In the genomic region with DNA sequence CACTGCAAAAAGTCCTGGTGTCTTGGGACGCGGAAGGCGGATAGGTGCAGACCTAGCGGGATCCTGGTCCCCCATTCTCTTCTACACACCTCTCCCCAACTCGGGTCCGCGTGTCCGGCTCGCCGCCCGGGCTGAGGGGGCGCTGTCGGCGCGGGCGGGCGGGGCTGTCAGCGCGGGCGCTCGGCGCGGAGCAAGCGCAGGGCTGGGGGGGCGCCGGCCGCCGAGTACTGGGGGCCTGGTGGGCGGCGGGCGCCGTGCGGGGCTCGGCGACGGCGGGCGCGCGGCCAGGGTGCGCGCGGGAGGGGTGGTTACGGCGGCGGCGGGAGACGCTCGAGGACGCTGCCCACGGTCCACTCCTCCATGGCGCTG, we compare ENCODE assay signal across 8 mouse cellular contexts. TPM values are rescaled to one million over a fixed set of nuclear protein-coding genes. Genes with fewer than 3 reads are reported as not detected.
DNase-seq lines count a peak whose midpoint lies in the region; ATAC-seq lines count a peak whose summit lies in the region.
"Had no signal": no experiment of that assay in that cellular context is flagged by ENCODE, and none has a peak within 500 bp of the region (broad histone marks: within the 10 kb centered on the region; RNA-seq: fewer than 3 reads in every experiment).

No protein-coding gene starts in this region.

- H3K4me2 ChIP-seq in heart, embryonic 15.5 days = peak overlapping the region; percentile 92
- H3K4me2 ChIP-seq in liver, embryonic 13.5 days = peak overlapping the region; percentile 63
- H3K4me2 ChIP-seq in stomach, embryonic 16.5 days (ENCODE audit: low read depth, low read length) = peak overlapping the region; percentile 67

- DNase-seq in right cerebral cortex, postnatal 4 days = peak; percentile 55
- DNase-seq in right cerebral cortex, adult 2 months (ENCODE audit: low spot score in 2 of 2) = no peak
- DNase-seq in liver, embryonic 13.5 days = no peak
- DNase-seq in natural killer cell, adult 2 months (ENCODE audit: low spot score in 2 of 2) = no peak
- DNase-seq in thymus, postnatal 25 days = no peak

- no peaks in the 10 kb centered on the region for H3K9me3 ChIP-seq in heart, embryonic 15.5 days (replicated peaks)
- H3K9me3 ChIP-seq in liver, embryonic 13.5 days (replicated peaks) = no peaks in the 10 kb centered on the region
- no peaks in the 10 kb centered on the region for H3K9me3 ChIP-seq in stomach, embryonic 16.5 days (replicated peaks; ENCODE audit: control insufficient read depth, low read length)

- ATAC-seq in heart, embryonic 15.5 days (replicated peaks; ENCODE audit: insufficient number of reproducible peaks, insufficient read depth, low FRiP score, low read depth) = no peak
- ATAC-seq in liver, embryonic 13.5 days (ENCODE audit: low read depth) = no peak
- no peak for ATAC-seq in stomach, embryonic 16.5 days (ENCODE audit: insufficient read depth, low FRiP score)
- ATAC-seq: activated CD4-positive, CD25-positive, alpha-beta regulatory T cell, adult 4 months had no signal

- H3K9ac ChIP-seq in heart, embryonic 15.5 days = no peak overlapping the region
- no peak overlapping the region for H3K9ac ChIP-seq in liver, embryonic 13.5 days
- H3K9ac ChIP-seq in stomach, embryonic 16.5 days (ENCODE audit: low read length) = peak overlapping the region; percentile 17; the same call in 1 of the 2 replicates

- under 1% methylated on average over 29 of the region's 52 CpGs for WGBS in heart, embryonic 15.5 days
- WGBS in liver, embryonic 13.5 days (ENCODE audit: insufficient replicate concordance) = 0% methylated on average over 46 of the region's 52 CpGs
- WGBS in stomach, embryonic 16.5 days = 1% methylated on average over 50 of the region's 52 CpGs

- peaks cover 36% of the 10 kb centered on the region for H3K4me1 ChIP-seq in heart, embryonic 15.5 days (replicated peaks)
- H3K4me1 ChIP-seq in liver, embryonic 13.5 days (replicated peaks) = peaks cover 28% of the 10 kb centered on the region
- peaks cover 26% of the 10 kb centered on the region; the same call in 1 of the 2 replicates for H3K4me1 ChIP-seq in stomach, embryonic 16.5 days (ENCODE audit: control insufficient read depth, insufficient read depth, low read length)

- no peak overlapping the region for H3K27ac ChIP-seq in heart, embryonic 15.5 days
- H3K27ac ChIP-seq in liver, embryonic 13.5 days = no peak overlapping the region
- H3K27ac ChIP-seq in stomach, embryonic 16.5 days (ENCODE audit: low read length) = no peak overlapping the region

- no peaks in the 10 kb centered on the region for H3K36me3 ChIP-seq in heart, embryonic 15.5 days
- no peaks in the 10 kb centered on the region for H3K36me3 ChIP-seq in liver, embryonic 13.5 days
- no peaks in the 10 kb centered on the region for H3K36me3 ChIP-seq in stomach, embryonic 16.5 days (ENCODE audit: control insufficient read depth, insufficient read depth, low read length)

- H3K4me3 ChIP-seq in heart, embryonic 15.5 days = peak overlapping the region; percentile 60
- H3K4me3 ChIP-seq in liver, embryonic 13.5 days (replicated peaks) = peak overlapping the region; percentile 37
- H3K4me3 ChIP-seq in stomach, embryonic 16.5 days (replicated peaks; ENCODE audit: low read length) = peak overlapping the region; percentile 42

- H3K27me3 ChIP-seq in heart, embryonic 15.5 days = peaks cover 90% of the 10 kb centered on the region
- H3K27me3 ChIP-seq in liver, embryonic 13.5 days = peaks cover 84% of the 10 kb centered on the region
- peaks cover 43% of the 10 kb centered on the region for H3K27me3 ChIP-seq in stomach, embryonic 16.5 days (ENCODE audit: control insufficient read depth, insufficient read depth, low read length)

RNA-seq across cellular contexts. Expression of gene Kif26a, which starts 2.2 kb away (rescaled TPM):
- 2.4 and 3.1 TPM in 2 replicates for polyA plus RNA-seq in heart, embryonic 15.5 days (2015; fragmentation: Nextera tagmentation; extraction: Ambion mirVana)
- 0.13 and 0.17 TPM in 2 replicates for polyA plus RNA-seq in liver, embryonic 13.5 days (2015; fragmentation: Nextera tagmentation; extraction: Ambion mirVana)
- polyA plus RNA-seq in stomach, embryonic 16.5 days (2015; fragmentation: Nextera tagmentation; extraction: Ambion mirVana) = 2.6 and 3.5 TPM in 2 replicates
- polyA plus RNA-seq: activated CD4-positive, CD25-positive, alpha-beta regulatory T cell, adult 4 months had no signal

RNA-seq across cellular contexts. Expression of gene Aspg, which starts 37.3 kb away (rescaled TPM):
- polyA plus RNA-seq in heart, embryonic 15.5 days (2015; fragmentation: Nextera tagmentation; extraction: Ambion mirVana) = 0.34 and 0.45 TPM in 2 replicates
- 0.06 and 0.10 TPM in 2 replicates for polyA plus RNA-seq in liver, embryonic 13.5 days (2015; fragmentation: Nextera tagmentation; extraction: Ambion mirVana)
- 3.8 and 5.2 TPM in 2 replicates for polyA plus RNA-seq in stomach, embryonic 16.5 days (2015; fragmentation: Nextera tagmentation; extraction: Ambion mirVana)
- polyA plus RNA-seq: activated CD4-positive, CD25-positive, alpha-beta regulatory T cell, adult 4 months had no signal
